Mouse (Mus musculus) liver, postnatal 0 days (tissue): ENCODE data around the gene Acss1. TPM values are rescaled to one million over a fixed set of nuclear protein-coding genes. Genes with fewer than 3 reads are reported as not detected.

Experiments used
- ATAC-seq: fragments of 200-750 bp; cut with Nextera tagmentation; 2 replicates; pipeline ENCODE4 v1.8.0; 2017; ENCODE audit warnings: mild to moderate bottlenecking, moderate library complexity
- DNase-seq: peaks from one replicate; pipeline ENCODE4 v3.0.0-alpha.2; 2016
- H3K27ac ChIP-seq: fragments of 300-500 bp; sonication (generic); 2 replicates; pipeline ENCODE4 v1.5.1; 2014; ENCODE audit warnings: antibody characterized with exemption, moderate library complexity, mild to moderate bottlenecking, low read depth
- H3K27me3 ChIP-seq: fragments of 300-500 bp; sonication (generic); 2 replicates; pipeline ENCODE4 v1.6.1; 2014; ENCODE audit warnings: low read length, control low read depth, mixed read lengths; ENCODE audit not compliant: insufficient read depth
- H3K36me3 ChIP-seq: fragments of 300-500 bp; sonication (generic); replicated peaks from 2 replicates; pipeline ENCODE4 v1.6.1; 2014; ENCODE audit warnings: mild to moderate bottlenecking, control low read depth, low read length, moderate library complexity, mixed read lengths; ENCODE audit not compliant: insufficient read depth
- H3K4me1 ChIP-seq: fragments of 300-500 bp; sonication (generic); 2 replicates; pipeline ENCODE4 v1.6.1; 2014; ENCODE audit warnings: antibody characterized with exemption, mild to moderate bottlenecking, control low read depth; ENCODE audit not compliant: insufficient read depth
- H3K4me2 ChIP-seq: fragments of 300-500 bp; sonication (generic); 2 replicates; pipeline ENCODE4 v1.6.1; 2014; ENCODE audit warnings: low read depth, mild to moderate bottlenecking, low read length, moderate library complexity, mixed read lengths
- H3K4me3 ChIP-seq: fragments of 300-500 bp; sonication (generic); 2 replicates; pipeline ENCODE4 v1.5.1; 2014; ENCODE audit warnings: low read depth, low read length
- H3K9ac ChIP-seq: fragments of 300-500 bp; sonication (generic); replicated peaks from 2 replicates; pipeline ENCODE4 v1.6.1; 2014; ENCODE audit warnings: mild to moderate bottlenecking, moderate library complexity
- H3K9me3 ChIP-seq: fragments of 300-500 bp; sonication (generic); 2 replicates; pipeline ENCODE4 v1.6.1; 2016; ENCODE audit warnings: mild to moderate bottlenecking, control low read depth, low read length, mixed read lengths
- CTCF ChIP-seq: sonication (generic); IDR thresholded peaks from 2 replicates; pipeline ENCODE4 v1.5.1; 2016; ENCODE audit warnings: antibody characterized with exemption, low read depth
- EP300 ChIP-seq: IDR thresholded peaks from 2 replicates; pipeline ENCODE4 v1.6.1; 2016; ENCODE audit warnings: antibody characterized with exemption, low read depth, mild to moderate bottlenecking
- WGBS: fragments of 180-500 bp; shearing (Covaris S2); extraction: QIAGEN DNeasy Blood & Tissue Kit; methylation state at CpG from one replicate; pipeline ENCODE4 v1.1.7; 2014; ENCODE audit not compliant: insufficient replicate concordance; 5-methylcytosine and 5-hydroxymethylcytosine counted together
- polyA plus RNA-seq: library from polyadenylated mRNA; unstranded; fragments of >200 nt; fragmentation: Nextera tagmentation; extraction: Ambion mirVana; gene quantifications from 2 replicates; pipeline ENCODE4 v1.2.1, GENCODE M21; 2015

Acss1 gene
- polyA plus RNA-seq, 1 experiment from 2014 or later: 16.7 TPM

GRCm38 (mm10) chr2:150648300-150648895 lies 19.9 kb downstream of the Acss1 start:
- H3K36me3 ChIP-seq: no peaks in the 10 kb centered on the region
- 65% methylated on average over 13 of the region's 13 CpGs for WGBS
- no peak for ATAC-seq
- no peak overlapping the region for H3K4me3 ChIP-seq
- H3K9me3 ChIP-seq: no peaks in the 10 kb centered on the region
- no peaks in the 10 kb centered on the region for H3K27me3 ChIP-seq
- H3K9ac ChIP-seq: no peak overlapping the region
- H3K4me2 ChIP-seq: no peak overlapping the region
- peaks cover 31% of the 10 kb centered on the region for H3K4me1 ChIP-seq
- no peak overlapping the region; the same call in 1 of the 2 replicates for H3K27ac ChIP-seq
- TF ChIP-seq CTCF (no peak), EP300 (no peak)
- no peak for DNase-seq

- no peak for TF ChIP-seq EP300
- TF ChIP-seq CTCF: no peak
- Histone ChIP-seq H3K27ac (no peak overlapping the region), H3K4me2 (no peak overlapping the region), H3K9me3 (no peaks in the 10 kb centered on the region), H3K9ac (no peak overlapping the region), H3K4me1 (peaks cover 31% of the 10 kb centered on the region), H3K4me3 (no peak overlapping the region), H3K36me3 (peaks cover 3% of the 10 kb centered on the region; the same call in 1 of the 2 replicates), H3K27me3 (no peaks in the 10 kb centered on the region)
- 69% methylated on average over 14 of the region's 14 CpGs for WGBS
- DNase-seq (no peak), ATAC-seq (no peak)
These were observed 20.5 kb downstream of the Acss1 start for GRCm38 (mm10) chr2:150647681-150648299.

GRCm38 (mm10) chr2:150646411-150647121 lies 21.7 kb downstream of the Acss1 start:
- Histone ChIP-seq H3K9me3 (no peaks in the 10 kb centered on the region), H3K9ac (no peak overlapping the region; the same call in 1 of the 2 replicates), H3K4me3 (no peak overlapping the region), H3K36me3 (peaks cover 6% of the 10 kb centered on the region), H3K27me3 (no peaks in the 10 kb centered on the region), H3K4me2 (peak overlapping the region; percentile 9; the same call in 1 of the 2 replicates), H3K4me1 (peaks cover 27% of the 10 kb centered on the region), H3K27ac (peak overlapping the region; percentile 35; the same call in 1 of the 2 replicates)
- ATAC-seq (peak; percentile 56), DNase-seq (no peak)
- WGBS: 52% methylated on average over 8 of the region's 8 CpGs
- TF ChIP-seq CTCF (no peak), EP300 (peak; percentile 79)

- Histone ChIP-seq H3K36me3 (peaks cover 6% of the 10 kb centered on the region), H3K4me3 (no peak overlapping the region), H3K9ac (no peak overlapping the region), H3K9me3 (no peaks in the 10 kb centered on the region), H3K4me2 (no peak overlapping the region), H3K27me3 (no peaks in the 10 kb centered on the region), H3K4me1 (peaks cover 22% of the 10 kb centered on the region), H3K27ac (peak overlapping the region; percentile 41)
- TF ChIP-seq EP300 (peak; percentile 73), CTCF (no peak)
- WGBS: 61% methylated on average over 4 of the region's 4 CpGs
- peak; percentile 79 for ATAC-seq
- DNase-seq: no peak
These were observed 23.1 kb downstream of the Acss1 start for GRCm38 (mm10) chr2:150645225-150645624.

GRCm38 (mm10) chr2:150643726-150644415 lies 24.4 kb downstream of the Acss1 start:
- no peak for TF ChIP-seq EP300
- TF ChIP-seq CTCF: no peak
- H3K4me2 ChIP-seq: no peak overlapping the region
- H3K27me3 ChIP-seq: no peaks in the 10 kb centered on the region
- peaks cover 12% of the 10 kb centered on the region for H3K36me3 ChIP-seq
- WGBS: 84% methylated on average over 8 of the region's 8 CpGs
- H3K4me3 ChIP-seq: no peak overlapping the region
- ATAC-seq (no peak), DNase-seq (no peak)
- H3K27ac ChIP-seq: peak overlapping the region; percentile 18; the same call in 1 of the 2 replicates
- peaks cover 17% of the 10 kb centered on the region for H3K4me1 ChIP-seq
- no peaks in the 10 kb centered on the region for H3K9me3 ChIP-seq
- no peak overlapping the region for H3K9ac ChIP-seq

GRCm38 (mm10) chr2:150643166-150643565 lies 25.1 kb downstream of the Acss1 start:
- no peaks in the 10 kb centered on the region for H3K27me3 ChIP-seq
- no peak overlapping the region for H3K4me2 ChIP-seq
- ATAC-seq (no peak), DNase-seq (no peak)
- no peak overlapping the region for H3K27ac ChIP-seq
- no peak overlapping the region for H3K4me3 ChIP-seq
- WGBS: 77% methylated on average over 1 of the region's 1 CpGs
- no peak overlapping the region for H3K9ac ChIP-seq
- no peaks in the 10 kb centered on the region for H3K9me3 ChIP-seq
- no peak for TF ChIP-seq CTCF
- no peak for TF ChIP-seq EP300
- peaks cover 15% of the 10 kb centered on the region for H3K4me1 ChIP-seq
- H3K36me3 ChIP-seq: peaks cover 15% of the 10 kb centered on the region
